Mouse (Mus musculus): Measurements from ENCODE around the gene Ildr1. TPM values are rescaled to one million over a fixed set of nuclear protein-coding genes. Genes with fewer than 3 reads are reported as not detected.

The Ildr1 gene
- polyA plus RNA-seq, 1 experiment from 2014 or later: 0.09 TPM

DNA sequence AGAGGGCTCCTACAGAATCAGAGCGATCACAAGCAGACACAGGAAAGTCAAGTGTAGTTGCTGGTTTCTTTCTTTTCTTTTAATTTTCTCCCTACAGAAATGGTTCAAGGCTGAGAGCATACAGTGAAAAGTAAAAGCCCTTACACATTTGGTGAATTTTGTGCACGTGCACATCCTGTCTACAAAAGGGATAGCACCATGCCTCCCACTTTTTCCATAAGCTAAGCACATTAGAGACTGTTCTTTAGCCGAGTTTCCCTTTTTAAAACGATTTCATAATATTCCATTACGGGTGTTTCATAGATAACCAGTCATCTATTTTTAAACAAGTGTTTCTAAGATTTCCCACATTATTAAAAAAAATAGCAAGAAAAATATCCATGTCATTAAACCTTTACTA lies 30.3 kb upstream of the Ildr1 start:
- no peaks in the 10 kb centered on the region for H3K4me1 ChIP-seq (ENCODE audit: control insufficient read depth in 2 of 2, insufficient read depth in 2 of 2, low read length in 2 of 2)
- WGBS: 71% methylated on average over 5 of the region's 5 CpGs
- H3K4me2 ChIP-seq (ENCODE audit: low read length): no peak overlapping the region
- H3K4me3 ChIP-seq (ENCODE audit: control insufficient read depth in 1 of 2, insufficient read depth in 1 of 2, low read depth in 1 of 2, low read length in 2 of 2): no peak overlapping the region
- no peaks in the 10 kb centered on the region for H3K36me3 ChIP-seq (ENCODE audit: control insufficient read depth, insufficient read depth, low read length)
- no peak for ATAC-seq (ENCODE audit: insufficient number of reproducible peaks, insufficient read depth, low FRiP score, low read depth)
- no peaks in the 10 kb centered on the region for H3K9me3 ChIP-seq (ENCODE audit: control insufficient read depth, low read length)
- no peak overlapping the region for H3K9ac ChIP-seq (ENCODE audit: low read length)
- no peak overlapping the region for H3K27ac ChIP-seq (replicated peaks in 1 of 2; ENCODE audit: control insufficient read depth in 1 of 2, insufficient read depth in 1 of 2, low read depth in 2 of 2, low read length in 2 of 2)
- no peaks in the 10 kb centered on the region for H3K27me3 ChIP-seq (ENCODE audit: control insufficient read depth, insufficient read depth, low read length)

DNA sequence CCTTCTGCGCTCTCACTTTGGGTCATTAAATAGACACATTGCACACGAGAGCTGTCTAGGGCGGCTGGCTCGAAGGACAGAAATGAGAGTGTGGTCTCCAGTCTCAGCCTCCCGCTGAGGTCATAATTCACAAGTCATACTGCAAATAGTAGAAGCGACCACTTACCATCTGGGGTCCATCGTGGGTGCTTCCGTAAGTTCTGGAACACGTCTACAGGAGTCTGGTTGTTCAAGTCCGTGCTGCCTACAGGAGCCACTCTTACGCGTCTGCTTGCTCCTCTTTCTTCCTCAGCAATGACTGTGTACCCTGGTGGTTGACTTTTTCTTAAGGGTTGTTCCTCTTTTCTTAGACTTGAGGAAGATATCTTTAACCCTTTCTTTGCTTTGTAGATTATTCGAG lies 28.0 kb upstream of the Ildr1 start, which contains the start of gene Cd86:
Gene Cd86 (minus strand): TSS at position 300 of the 400 bp plus-strand sequence.
- H3K9ac ChIP-seq (ENCODE audit: low read length): no peak within 1 kb of the TSS
- ATAC-seq (ENCODE audit: insufficient number of reproducible peaks, insufficient read depth, low FRiP score, low read depth): no peak
- no peak within 1 kb of the TSS for H3K4me2 ChIP-seq (ENCODE audit: low read length)
- 82% methylated on average over 13 of the region's 13 CpGs for WGBS
- H3K4me1 ChIP-seq (ENCODE audit: control insufficient read depth in 2 of 2, insufficient read depth in 2 of 2, low read length in 2 of 2): no peaks in the 10 kb centered on the region
- H3K9me3 ChIP-seq (ENCODE audit: control insufficient read depth, low read length): no peaks in the 10 kb centered on the region
- no peak within 1 kb of the TSS for H3K4me3 ChIP-seq (ENCODE audit: control insufficient read depth in 1 of 2, insufficient read depth in 1 of 2, low read depth in 1 of 2, low read length in 2 of 2)
- H3K36me3 ChIP-seq (ENCODE audit: control insufficient read depth, insufficient read depth, low read length): no peaks in the 10 kb centered on the region
- no peaks in the 10 kb centered on the region for H3K27me3 ChIP-seq (ENCODE audit: control insufficient read depth, insufficient read depth, low read length)
- no peak within 1 kb of the TSS for H3K27ac ChIP-seq (replicated peaks in 1 of 2; ENCODE audit: control insufficient read depth in 1 of 2, insufficient read depth in 1 of 2, low read depth in 2 of 2, low read length in 2 of 2)

DNA sequence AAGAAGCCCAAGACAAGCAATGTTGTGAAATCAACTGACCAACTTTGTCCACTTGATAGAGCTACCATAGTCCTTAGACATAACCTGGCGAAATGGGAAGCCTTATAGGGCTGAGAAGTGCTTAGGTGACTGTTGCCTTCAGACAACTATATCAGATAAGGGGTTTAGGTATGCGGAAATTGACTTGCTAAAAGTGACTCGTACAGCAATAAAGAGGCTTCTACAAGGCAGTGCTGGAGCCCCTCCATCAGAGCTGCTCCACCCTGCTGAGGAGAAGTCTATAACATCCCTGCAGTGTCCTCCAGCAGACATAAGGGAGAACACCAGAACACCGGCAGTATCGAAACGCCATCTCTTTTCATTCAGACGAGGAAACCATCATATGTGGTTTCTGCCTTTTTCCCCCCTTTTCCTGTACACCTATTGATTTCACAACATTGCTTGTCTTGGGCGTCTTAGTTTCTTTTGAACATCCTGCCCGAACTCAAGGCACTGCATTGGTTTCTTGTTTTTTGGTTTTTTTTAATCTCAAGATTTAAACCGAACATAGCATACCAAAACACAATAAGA lies 27.2 kb upstream of the Ildr1 start:
- 83% methylated on average over 10 of the region's 10 CpGs for WGBS
- Histone ChIP-seq H3K4me3 (ENCODE audit: control insufficient read depth in 1 of 2, insufficient read depth in 1 of 2, low read depth in 1 of 2, low read length in 2 of 2) (no peak overlapping the region), H3K4me2 (ENCODE audit: low read length) (no peak overlapping the region), H3K27me3 (ENCODE audit: control insufficient read depth, insufficient read depth, low read length) (no peaks in the 10 kb centered on the region), H3K4me1 (ENCODE audit: control insufficient read depth in 2 of 2, insufficient read depth in 2 of 2, low read length in 2 of 2) (no peaks in the 10 kb centered on the region), H3K9ac (ENCODE audit: low read length) (no peak overlapping the region), H3K9me3 (ENCODE audit: control insufficient read depth, low read length) (no peaks in the 10 kb centered on the region), H3K27ac (replicated peaks in 1 of 2; ENCODE audit: control insufficient read depth in 1 of 2, insufficient read depth in 1 of 2, low read depth in 2 of 2, low read length in 2 of 2) (no peak overlapping the region), H3K36me3 (ENCODE audit: control insufficient read depth, insufficient read depth, low read length) (no peaks in the 10 kb centered on the region)
- ATAC-seq (ENCODE audit: insufficient number of reproducible peaks, insufficient read depth, low FRiP score, low read depth): no peak

DNA sequence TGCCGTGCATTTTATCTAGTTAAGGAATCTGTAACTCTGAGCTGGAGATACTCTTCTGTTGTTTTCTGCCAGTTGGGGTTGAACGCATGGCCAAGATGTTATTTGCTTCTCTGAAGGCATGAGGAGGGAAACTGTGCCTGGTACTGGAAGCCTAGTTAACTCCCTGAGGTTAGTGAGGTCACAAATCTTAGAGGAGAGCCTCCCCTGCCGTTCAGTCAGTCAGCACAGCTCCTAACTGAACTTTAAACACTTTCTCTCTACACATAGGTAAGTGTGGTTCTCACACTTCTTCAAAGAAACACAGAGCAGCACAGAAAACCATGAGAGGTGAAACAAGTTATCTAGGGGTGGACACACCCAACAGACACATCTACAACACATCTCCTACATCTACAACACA lies 23.2 kb upstream of the Ildr1 start:
- Histone ChIP-seq H3K4me3 (ENCODE audit: control insufficient read depth in 1 of 2, insufficient read depth in 1 of 2, low read depth in 1 of 2, low read length in 2 of 2) (no peak overlapping the region), H3K27ac (replicated peaks in 1 of 2; ENCODE audit: control insufficient read depth in 1 of 2, insufficient read depth in 1 of 2, low read depth in 2 of 2, low read length in 2 of 2) (no peak overlapping the region), H3K9ac (ENCODE audit: low read length) (no peak overlapping the region), H3K4me1 (ENCODE audit: control insufficient read depth in 2 of 2, insufficient read depth in 2 of 2, low read length in 2 of 2) (no peaks in the 10 kb centered on the region), H3K27me3 (ENCODE audit: control insufficient read depth, insufficient read depth, low read length) (no peaks in the 10 kb centered on the region), H3K36me3 (ENCODE audit: control insufficient read depth, insufficient read depth, low read length) (no peaks in the 10 kb centered on the region), H3K9me3 (ENCODE audit: control insufficient read depth, low read length) (no peaks in the 10 kb centered on the region), H3K4me2 (ENCODE audit: low read length) (no peak overlapping the region)
- WGBS: 83% methylated on average over 3 of the region's 3 CpGs
- ATAC-seq (ENCODE audit: insufficient number of reproducible peaks, insufficient read depth, low FRiP score, low read depth): no peak

DNA sequence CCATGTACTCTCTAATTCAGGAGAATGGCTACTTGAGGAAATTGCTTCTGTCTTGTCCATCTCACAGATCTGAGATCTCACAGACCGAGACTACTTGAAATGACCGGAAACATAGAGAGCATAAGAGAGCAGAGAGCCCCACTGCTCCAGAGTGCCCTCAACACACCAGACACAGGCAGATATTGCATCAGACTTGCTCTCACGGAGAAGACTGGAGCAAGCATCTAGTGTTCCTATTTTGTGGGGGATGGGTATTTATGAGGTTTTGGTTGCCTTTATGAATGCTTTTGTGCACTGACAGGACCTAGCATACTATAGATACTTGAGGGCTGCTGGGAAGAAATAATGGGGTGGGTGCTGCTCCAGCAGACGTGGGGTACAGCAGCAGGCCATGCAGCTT lies 20.6 kb upstream of the Ildr1 start:
- Histone ChIP-seq H3K27ac (replicated peaks in 1 of 2; ENCODE audit: control insufficient read depth in 1 of 2, insufficient read depth in 1 of 2, low read depth in 2 of 2, low read length in 2 of 2) (no peak overlapping the region), H3K36me3 (ENCODE audit: control insufficient read depth, insufficient read depth, low read length) (no peaks in the 10 kb centered on the region), H3K9me3 (ENCODE audit: control insufficient read depth, low read length) (no peaks in the 10 kb centered on the region), H3K27me3 (ENCODE audit: control insufficient read depth, insufficient read depth, low read length) (no peaks in the 10 kb centered on the region), H3K9ac (ENCODE audit: low read length) (no peak overlapping the region), H3K4me3 (ENCODE audit: control insufficient read depth in 1 of 2, insufficient read depth in 1 of 2, low read depth in 1 of 2, low read length in 2 of 2) (no peak overlapping the region), H3K4me2 (ENCODE audit: low read length) (no peak overlapping the region), H3K4me1 (ENCODE audit: control insufficient read depth in 2 of 2, insufficient read depth in 2 of 2, low read length in 2 of 2) (no peaks in the 10 kb centered on the region)
- 72% methylated on average over 4 of the region's 4 CpGs for WGBS
- ATAC-seq (ENCODE audit: insufficient number of reproducible peaks, insufficient read depth, low FRiP score, low read depth): no peak

DNA sequence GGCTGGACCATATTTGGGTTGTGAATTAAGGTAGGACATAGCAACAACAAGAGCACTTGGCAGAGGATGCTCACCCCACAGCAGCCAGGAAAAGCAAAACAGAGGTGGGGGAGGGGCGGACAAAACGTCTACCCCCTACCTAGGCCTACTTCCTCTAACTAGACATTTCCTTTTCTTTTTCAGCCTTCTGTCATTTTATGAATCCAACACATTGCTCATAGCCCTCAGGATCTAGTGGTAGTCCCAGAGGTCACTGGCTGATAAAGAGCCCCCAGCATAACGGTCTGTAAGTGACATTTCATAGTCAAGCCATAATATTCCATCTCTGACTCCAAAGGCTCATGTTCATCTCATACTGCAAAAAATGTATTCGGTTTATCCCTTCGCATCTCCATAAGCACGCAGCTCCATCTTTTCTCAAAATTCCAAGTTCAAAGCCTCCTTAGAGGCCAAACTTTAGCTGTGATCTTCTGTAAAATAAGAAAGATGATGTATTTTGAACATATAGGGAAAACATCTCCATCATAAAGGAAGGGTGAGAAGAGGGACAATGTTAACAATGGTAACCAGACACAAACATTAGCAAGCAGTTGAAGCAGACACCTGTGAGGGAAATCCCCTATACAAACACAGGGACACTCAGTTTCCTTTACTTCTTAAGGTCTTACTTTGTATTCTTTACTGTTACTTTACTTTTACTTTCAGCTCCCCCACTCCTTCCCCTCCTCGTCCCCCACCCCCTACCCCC lies 19.1 kb upstream of the Ildr1 start:
- H3K36me3 ChIP-seq (ENCODE audit: control insufficient read depth, insufficient read depth, low read length): no peaks in the 10 kb centered on the region
- no peak overlapping the region for H3K9ac ChIP-seq (ENCODE audit: low read length)
- H3K9me3 ChIP-seq (ENCODE audit: control insufficient read depth, low read length): no peaks in the 10 kb centered on the region
- 68% methylated on average over 7 of the region's 7 CpGs for WGBS
- no peak overlapping the region for H3K27ac ChIP-seq (replicated peaks in 1 of 2; ENCODE audit: control insufficient read depth in 1 of 2, insufficient read depth in 1 of 2, low read depth in 2 of 2, low read length in 2 of 2)
- no peaks in the 10 kb centered on the region for H3K4me1 ChIP-seq (ENCODE audit: control insufficient read depth in 2 of 2, insufficient read depth in 2 of 2, low read length in 2 of 2)
- no peak overlapping the region for H3K4me3 ChIP-seq (ENCODE audit: control insufficient read depth in 1 of 2, insufficient read depth in 1 of 2, low read depth in 1 of 2, low read length in 2 of 2)
- no peak for ATAC-seq (ENCODE audit: insufficient number of reproducible peaks, insufficient read depth, low FRiP score, low read depth)
- H3K27me3 ChIP-seq (ENCODE audit: control insufficient read depth, insufficient read depth, low read length): no peaks in the 10 kb centered on the region
- H3K4me2 ChIP-seq (ENCODE audit: low read length): no peak overlapping the region

DNA sequence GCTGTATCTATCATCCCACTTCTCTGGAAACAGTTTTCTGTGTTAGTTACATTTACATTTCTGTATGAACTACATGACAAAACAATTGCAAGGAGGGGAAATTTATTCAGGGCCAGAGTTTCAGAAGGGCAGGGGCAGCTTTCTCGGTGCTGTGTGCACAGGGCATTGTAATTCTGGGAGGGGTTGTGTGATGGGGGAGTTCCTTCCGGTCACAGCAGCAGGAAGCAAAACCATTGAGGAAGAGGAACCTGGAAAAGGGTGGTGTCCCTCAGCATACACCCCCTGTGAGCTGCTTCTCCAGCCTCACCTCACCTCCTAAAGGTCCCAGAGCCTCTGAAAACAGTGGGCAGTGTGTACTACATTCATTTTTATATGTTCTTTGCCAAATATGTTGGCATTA lies 18.5 kb upstream of the Ildr1 start:
- Histone ChIP-seq H3K4me1 (ENCODE audit: control insufficient read depth in 2 of 2, insufficient read depth in 2 of 2, low read length in 2 of 2) (no peaks in the 10 kb centered on the region), H3K27ac (replicated peaks in 1 of 2; ENCODE audit: control insufficient read depth in 1 of 2, insufficient read depth in 1 of 2, low read depth in 2 of 2, low read length in 2 of 2) (no peak overlapping the region), H3K9me3 (ENCODE audit: control insufficient read depth, low read length) (no peaks in the 10 kb centered on the region), H3K9ac (ENCODE audit: low read length) (no peak overlapping the region), H3K27me3 (ENCODE audit: control insufficient read depth, insufficient read depth, low read length) (no peaks in the 10 kb centered on the region), H3K36me3 (ENCODE audit: control insufficient read depth, insufficient read depth, low read length) (no peaks in the 10 kb centered on the region), H3K4me2 (ENCODE audit: low read length) (no peak overlapping the region), H3K4me3 (ENCODE audit: control insufficient read depth in 1 of 2, insufficient read depth in 1 of 2, low read depth in 1 of 2, low read length in 2 of 2) (no peak overlapping the region)
- no peak for ATAC-seq (ENCODE audit: insufficient number of reproducible peaks, insufficient read depth, low FRiP score, low read depth)
- 46% methylated on average over 2 of the region's 2 CpGs for WGBS

DNA sequence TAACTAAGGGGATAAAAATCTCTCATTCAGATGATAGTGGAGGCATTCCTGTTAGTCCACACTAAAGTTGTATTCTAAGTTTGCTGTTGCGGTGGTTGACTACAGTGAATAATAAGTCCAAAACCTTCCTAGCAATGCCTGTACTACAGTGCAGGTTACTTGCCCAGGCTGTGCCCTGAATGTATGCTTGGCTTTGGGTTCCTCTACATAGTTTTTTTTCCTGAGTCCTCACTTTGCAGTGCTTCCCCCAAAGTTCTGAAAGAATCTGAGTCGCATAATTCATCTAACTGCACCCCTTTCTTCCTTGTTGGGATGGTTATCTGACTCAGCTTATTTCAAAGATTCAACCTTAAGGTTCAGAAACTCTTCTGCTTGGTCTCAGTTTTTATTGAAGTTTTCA lies 17.9 kb upstream of the Ildr1 start:
- ATAC-seq (ENCODE audit: insufficient number of reproducible peaks, insufficient read depth, low FRiP score, low read depth): no peak
- Histone ChIP-seq H3K4me3 (ENCODE audit: control insufficient read depth in 1 of 2, insufficient read depth in 1 of 2, low read depth in 1 of 2, low read length in 2 of 2) (no peak overlapping the region), H3K4me2 (ENCODE audit: low read length) (no peak overlapping the region), H3K9ac (ENCODE audit: low read length) (no peak overlapping the region), H3K9me3 (ENCODE audit: control insufficient read depth, low read length) (no peaks in the 10 kb centered on the region), H3K27me3 (ENCODE audit: control insufficient read depth, insufficient read depth, low read length) (no peaks in the 10 kb centered on the region), H3K36me3 (ENCODE audit: control insufficient read depth, insufficient read depth, low read length) (no peaks in the 10 kb centered on the region), H3K27ac (replicated peaks in 1 of 2; ENCODE audit: control insufficient read depth in 1 of 2, insufficient read depth in 1 of 2, low read depth in 2 of 2, low read length in 2 of 2) (no peak overlapping the region), H3K4me1 (ENCODE audit: control insufficient read depth in 2 of 2, insufficient read depth in 2 of 2, low read length in 2 of 2) (no peaks in the 10 kb centered on the region)
- WGBS: 90% methylated on average over 2 of the region's 2 CpGs

All from heart, embryonic 14.5 days (tissue).